Mouse (Mus musculus) midbrain, embryonic 11.5 days (tissue): ENCODE measurements at regions not wholly inside any gene's neighbourhood (a gene's known extent, or its start where the extent isn't known, plus 50 kb on each side); places are given as distances from the start of the nearest gene placed in this dataset.
A peak's percentile ranks its signal among the peaks of the same experiment; 100 is the strongest.
"Not testable (repeated sequence)": the region's sequence is repeated elsewhere in the genome, so short reads cannot be mapped to it uniquely, and the experiment has no call there.

ENCODE experiments used
- ATAC-seq: fragments of 200-750 bp; cut with Nextera tagmentation; 2 replicates; pipeline ENCODE4 v1.8.0; 2017; ENCODE audit warnings: moderate TSS enrichment, moderate library complexity; ENCODE audit not compliant: low FRiP score
- DNase-seq: peaks from one replicate; pipeline ENCODE4 v3.0.0; 2015; ENCODE audit warnings: low spot score; ENCODE audit errors: missing footprints
- H3K27ac ChIP-seq: fragments of 300-500 bp; sonication (generic); 2 replicates; pipeline ENCODE4 v1.5.1; 2014; ENCODE audit warnings: low read depth, low read length
- H3K27me3 ChIP-seq: fragments of 300-500 bp; sonication (generic); 2 replicates; pipeline ENCODE4 v1.6.1; 2014; ENCODE audit warnings: mild to moderate bottlenecking, low read length, moderate library complexity, mixed read lengths; ENCODE audit not compliant: control insufficient read depth, insufficient read depth
- H3K36me3 ChIP-seq: fragments of 300-500 bp; sonication (generic); 2 replicates; pipeline ENCODE4 v1.6.1; 2014; ENCODE audit warnings: mild to moderate bottlenecking, low read length, moderate library complexity, mixed read lengths; ENCODE audit not compliant: control insufficient read depth, insufficient read depth
- H3K4me1 ChIP-seq: fragments of 300-500 bp; sonication (generic); 2 replicates; pipeline ENCODE4 v1.6.1; 2014; ENCODE audit warnings: low read length; ENCODE audit not compliant: control insufficient read depth, insufficient read depth
- H3K4me2 ChIP-seq: fragments of 300-500 bp; sonication (generic); 2 replicates; pipeline ENCODE4 v1.6.1; 2014; ENCODE audit warnings: mild to moderate bottlenecking, moderate library complexity
- H3K4me3 ChIP-seq: fragments of 300-500 bp; sonication (generic); 2 replicates; pipeline ENCODE4 v1.5.1; 2014; ENCODE audit warnings: low read depth, low read length
- H3K9ac ChIP-seq: fragments of 300-500 bp; sonication (generic); 2 replicates; pipeline ENCODE4 v1.6.1; 2014; ENCODE audit warnings: low read length
- H3K9me3 ChIP-seq: fragments of 300-500 bp; sonication (generic); 2 replicates; pipeline ENCODE4 v1.6.1; 2016; ENCODE audit warnings: low read length; ENCODE audit not compliant: control insufficient read depth
- WGBS: fragments of 180-500 bp; shearing (Covaris S2); extraction: QIAGEN DNeasy Blood & Tissue Kit; methylation state at CpG from one replicate; pipeline ENCODE4 v1.1.7; 2014; 5-methylcytosine and 5-hydroxymethylcytosine counted together

DNA sequence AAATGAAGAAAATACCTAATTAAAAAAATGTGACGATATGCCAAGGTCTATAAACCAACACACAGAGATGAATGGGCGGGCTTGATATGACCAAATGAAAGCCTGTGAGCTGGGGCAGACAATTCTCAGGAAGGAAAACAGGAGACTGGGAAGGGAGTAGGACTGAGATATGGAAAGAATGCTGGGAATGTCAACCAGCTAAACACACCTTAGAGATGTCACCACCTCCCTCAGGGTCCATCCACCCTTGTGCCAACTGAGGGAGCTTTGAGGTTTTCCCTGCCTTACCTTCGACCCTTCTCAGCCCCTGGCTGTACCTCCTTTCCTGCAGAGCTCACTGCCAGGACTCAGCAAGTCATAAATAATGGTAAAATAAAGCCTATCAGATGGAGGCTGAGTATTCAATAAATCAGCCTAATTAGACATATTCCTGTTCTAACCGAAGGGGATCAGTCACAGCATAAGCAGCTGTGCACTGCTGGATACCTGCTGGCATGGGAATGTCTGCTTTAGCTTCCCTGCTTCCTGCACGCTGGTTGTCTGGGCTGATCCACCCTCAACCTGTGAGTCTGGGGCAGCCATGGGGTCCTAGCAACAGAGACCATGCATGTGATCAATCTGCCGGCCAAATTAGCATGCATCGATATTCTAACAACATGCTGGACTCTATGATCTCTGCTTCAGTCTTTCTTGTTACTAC lies 137.4 kb downstream of the Nuak1 start:
- WGBS: 86% methylated on average over 7 of the region's 7 CpGs
- Histone ChIP-seq H3K4me1 (no peaks in the 10 kb centered on the region), H3K27ac (no peak overlapping the region), H3K27me3 (no peaks in the 10 kb centered on the region), H3K36me3 (no peaks in the 10 kb centered on the region), H3K9ac (no peak overlapping the region), H3K4me3 (no peak overlapping the region), H3K4me2 (no peak overlapping the region), H3K9me3 (no peaks in the 10 kb centered on the region)
- no peak for ATAC-seq
- DNase-seq: no peak

DNA sequence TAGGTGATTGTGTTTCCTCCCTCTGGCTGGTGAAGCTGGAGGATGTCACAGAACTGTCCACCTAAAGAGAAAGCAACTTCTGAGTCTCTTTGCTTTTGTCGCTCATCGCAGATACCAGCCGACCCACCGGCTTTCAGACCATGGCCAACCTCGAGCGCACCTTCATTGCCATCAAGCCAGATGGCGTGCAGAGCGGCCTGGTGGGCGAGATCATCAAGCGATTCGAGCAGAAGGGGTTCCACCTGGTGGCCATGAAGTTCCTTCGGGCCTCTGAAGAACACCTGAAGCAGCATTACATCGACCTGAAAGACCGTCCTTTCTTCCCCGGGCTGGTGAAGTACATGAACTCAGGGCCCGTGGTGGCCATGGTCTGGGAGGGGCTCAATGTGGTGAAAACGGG lies 131.7 kb downstream of the Nuak1 start:
- 91% methylated on average over 17 of the region's 17 CpGs for whole genome bisulfite sequencing
- H3K4me1 ChIP-seq, H3K36me3 ChIP-seq, ATAC-seq, H3K4me3 ChIP-seq, H3K9me3 ChIP-seq, H3K4me2 ChIP-seq, H3K9ac ChIP-seq, DNase-seq, H3K27me3 ChIP-seq, H3K27ac ChIP-seq: not testable (repeated sequence)

DNA sequence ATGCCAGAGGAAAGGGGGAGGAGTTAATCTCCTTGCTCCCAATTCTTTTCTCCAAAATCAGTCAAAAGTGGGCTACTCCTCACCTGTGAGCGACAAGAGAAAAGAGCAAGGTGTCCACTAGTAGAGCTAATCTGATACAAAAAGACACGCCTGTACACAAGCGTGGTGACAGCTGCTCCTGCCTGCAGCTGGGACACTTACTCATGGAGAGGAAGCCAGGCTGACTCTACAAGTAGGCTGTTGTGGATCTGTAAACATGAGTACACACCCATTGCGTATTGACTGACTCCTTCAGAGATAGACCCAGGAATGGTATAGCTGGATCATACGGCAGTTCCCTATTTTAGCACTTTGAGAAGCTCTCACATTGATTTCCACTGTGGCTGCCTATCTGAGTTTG lies 129.7 kb downstream of the Nuak1 start:
- Histone ChIP-seq H3K4me3 (no peak overlapping the region), H3K27me3 (no peaks in the 10 kb centered on the region), H3K9me3 (no peaks in the 10 kb centered on the region), H3K4me2 (no peak overlapping the region), H3K36me3 (no peaks in the 10 kb centered on the region), H3K9ac (no peak overlapping the region), H3K27ac (no peak overlapping the region), H3K4me1 (no peaks in the 10 kb centered on the region)
- 88% methylated on average over 5 of the region's 5 CpGs for WGBS
- ATAC-seq (no peak), DNase-seq (peak; percentile 56)

DNA sequence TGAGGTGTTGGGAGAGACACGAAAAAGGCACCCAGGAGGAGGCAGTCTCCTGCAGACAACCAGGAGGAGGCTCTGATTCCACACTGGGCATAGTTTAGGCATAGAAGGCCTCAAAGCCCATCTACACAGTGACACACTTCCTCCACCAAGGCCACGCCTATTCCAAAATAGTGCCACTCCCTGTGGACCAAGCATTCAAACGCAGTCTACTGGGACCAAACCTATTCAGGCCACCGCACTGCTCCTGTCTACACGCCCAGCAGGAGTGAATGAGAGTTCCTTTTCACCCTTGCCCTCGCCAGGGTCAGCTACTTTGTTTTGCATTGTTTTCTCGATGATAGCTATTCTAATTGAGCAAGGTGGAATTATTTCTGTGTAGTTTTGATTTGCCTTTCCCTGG lies 127.7 kb downstream of the Nuak1 start:
- DNase-seq: no peak
- Histone ChIP-seq H3K4me1 (no peaks in the 10 kb centered on the region), H3K9me3 (no peaks in the 10 kb centered on the region), H3K27ac (no peak overlapping the region), H3K9ac (no peak overlapping the region), H3K4me2 (no peak overlapping the region), H3K27me3 (no peaks in the 10 kb centered on the region), H3K4me3 (no peak overlapping the region), H3K36me3 (no peaks in the 10 kb centered on the region)
- WGBS: 44% methylated on average over 7 of the region's 7 CpGs
- ATAC-seq: no peak

DNA sequence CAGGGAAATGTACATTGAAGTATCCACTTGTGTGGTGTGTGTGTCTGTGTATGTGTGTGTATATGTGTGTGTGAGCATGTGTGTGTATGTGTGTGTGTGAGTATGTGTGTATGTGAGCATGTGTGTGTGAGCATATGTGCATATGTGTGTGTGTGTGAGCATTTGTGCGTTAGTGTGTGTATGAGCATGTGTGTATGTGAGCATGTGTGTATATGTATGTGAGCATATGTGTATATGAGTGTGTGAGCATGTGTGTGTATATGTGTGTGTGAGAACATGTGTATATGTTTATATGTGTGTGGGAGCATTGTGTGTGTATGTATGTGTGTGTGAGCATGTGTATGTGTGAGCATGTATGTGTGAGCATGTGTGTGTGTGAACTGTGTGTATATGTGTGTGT lies 123.5 kb downstream of the Nuak1 start:
- Histone ChIP-seq H3K27ac (no peak overlapping the region), H3K4me1 (no peaks in the 10 kb centered on the region), H3K4me3 (no peak overlapping the region), H3K27me3 (no peaks in the 10 kb centered on the region), H3K9me3 (no peaks in the 10 kb centered on the region), H3K9ac (no peak overlapping the region), H3K4me2 (no peak overlapping the region), H3K36me3 (no peaks in the 10 kb centered on the region)
- no peak for ATAC-seq
- 96% methylated on average over 1 of the region's 1 CpGs for WGBS
- DNase-seq: peak; percentile 81

DNA sequence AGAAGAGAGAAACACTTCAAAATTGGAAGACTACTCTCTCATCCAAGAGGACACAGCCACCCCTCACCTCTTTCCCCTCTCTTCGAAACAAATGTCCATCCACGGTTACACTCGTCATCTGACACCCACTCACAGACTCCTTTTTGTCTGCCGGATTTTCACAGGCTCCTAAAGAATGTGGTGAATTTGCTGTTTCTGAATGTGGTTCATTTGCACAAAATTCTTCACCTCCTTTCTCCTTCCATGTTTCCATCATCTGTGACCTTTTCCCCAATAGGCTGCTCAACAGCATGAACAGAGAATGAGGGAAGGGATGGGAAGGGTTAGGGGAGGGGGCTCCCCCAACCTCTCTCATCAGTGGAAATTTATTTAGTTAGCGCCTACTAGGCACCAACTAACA lies 122.4 kb downstream of the Nuak1 start:
- ATAC-seq: no peak
- Histone ChIP-seq H3K36me3 (no peaks in the 10 kb centered on the region), H3K27me3 (no peaks in the 10 kb centered on the region), H3K9me3 (no peaks in the 10 kb centered on the region), H3K9ac (no peak overlapping the region), H3K4me2 (no peak overlapping the region), H3K4me1 (no peaks in the 10 kb centered on the region), H3K4me3 (no peak overlapping the region), H3K27ac (no peak overlapping the region)
- DNase-seq: peak; percentile 19
- WGBS: 49% methylated on average over 5 of the region's 5 CpGs
